In genomic region chr9:72014585-72015381, GRCm38 (mm10) we compare ENCODE assay signal across 22 mouse cellular contexts.
DNase-seq lines count a peak whose midpoint lies in the region; ATAC-seq and TF ChIP-seq lines count a peak whose summit lies in the region.
"Had no signal": no experiment of that assay in that cellular context is flagged by ENCODE, and none has a peak within 500 bp of the region (broad histone marks: within the 10 kb centered on the region; RNA-seq: fewer than 3 reads in every experiment).

No protein-coding gene starts in this region.

- 0 out of 2 replicates have a peak overlapping the region, but pooled peaks have one; percentile 8 for H3K27ac ChIP-seq in forebrain, embryonic 15.5 days (replicated peaks)
- no peak overlapping the region for H3K27ac ChIP-seq in forebrain, postnatal 0 days (ENCODE audit: low read depth, low read length)
- H3K27ac ChIP-seq: embryonic facial prominence, embryonic 12.5 days; forebrain, embryonic 12.5 days; hindbrain, embryonic 10.5 days; hindbrain, postnatal 0 days; kidney, embryonic 15.5 days; limb, embryonic 15.5 days; macrophage; midbrain, embryonic 13.5 days; stomach, postnatal 0 days had no signal

- no peak overlapping the region for H3K4me2 ChIP-seq in forebrain, embryonic 15.5 days (replicated peaks)
- H3K4me2 ChIP-seq in forebrain, postnatal 0 days (ENCODE audit: low read depth) = no peak overlapping the region
- H3K4me2 ChIP-seq: embryonic facial prominence, embryonic 12.5 days; forebrain, embryonic 12.5 days; heart, embryonic 11.5 days; kidney, embryonic 15.5 days; limb, embryonic 15.5 days; midbrain, embryonic 13.5 days had no signal

- no peak for TF ChIP-seq CTCF in forebrain, postnatal 0 days (IDR thresholded peaks at IDR 0.05; ENCODE audit: low read depth)
- TF ChIP-seq CTCF in G1E (IDR thresholded peaks at IDR 0.05; ENCODE audit: low read depth, low read length) = no peak

- H3K4me3 ChIP-seq in forebrain, embryonic 15.5 days = no peak overlapping the region
- no peak overlapping the region for H3K4me3 ChIP-seq in forebrain, postnatal 0 days (ENCODE audit: low read depth, low read length)
- H3K4me3 ChIP-seq in G1E (ENCODE audit: low read depth, low read length) = peak overlapping the region; percentile 30; the same call in 1 of the 2 replicates
- H3K4me3 ChIP-seq: embryonic facial prominence, embryonic 12.5 days; forebrain, embryonic 12.5 days; hindbrain, embryonic 10.5 days; kidney, embryonic 15.5 days; limb, embryonic 15.5 days; midbrain, embryonic 13.5 days had no signal

- no peaks in the 10 kb centered on the region for H3K36me3 ChIP-seq in forebrain, embryonic 15.5 days
- H3K36me3 ChIP-seq in forebrain, postnatal 0 days (ENCODE audit: insufficient read depth) = no peaks in the 10 kb centered on the region
- H3K36me3 ChIP-seq in G1E (replicated peaks) = peaks cover 6% of the 10 kb centered on the region
- H3K36me3 ChIP-seq: embryonic facial prominence, embryonic 12.5 days; forebrain, embryonic 12.5 days; kidney, embryonic 15.5 days; limb, embryonic 15.5 days; midbrain, embryonic 13.5 days had no signal

- peaks cover 3% of the 10 kb centered on the region; the same call in 1 of the 2 replicates for H3K4me1 ChIP-seq in forebrain, embryonic 15.5 days
- H3K4me1 ChIP-seq in forebrain, postnatal 0 days (ENCODE audit: insufficient read depth) = no peaks in the 10 kb centered on the region
- peaks cover 39% of the 10 kb centered on the region for H3K4me1 ChIP-seq in G1E (ENCODE audit: insufficient read depth, low read depth, low read length)
- H3K4me1 ChIP-seq: embryonic facial prominence, embryonic 12.5 days; forebrain, embryonic 12.5 days; kidney, embryonic 15.5 days; limb, embryonic 15.5 days had no signal

- ATAC-seq in forebrain, embryonic 15.5 days (replicated peaks) = no peak
- no peak for ATAC-seq in forebrain, postnatal 0 days
- ATAC-seq in G1E (ENCODE audit: extremely low read depth, insufficient number of reproducible peaks, low FRiP score, poor library complexity, severe bottlenecking) = peak; percentile 57
- ATAC-seq in inflammation-experienced regulatory T-cells, adult 6 months = peak; percentile 46
- peak; percentile 34 for ATAC-seq in megakaryocyte progenitor cell, adult 5-6 weeks (replicated peaks; ENCODE audit: poor library complexity)
- ATAC-seq: hindbrain, postnatal 0 days; midbrain, embryonic 13.5 days had no signal

- H3K9ac ChIP-seq in forebrain, embryonic 15.5 days (replicated peaks) = no peak overlapping the region
- no peak overlapping the region for H3K9ac ChIP-seq in forebrain, postnatal 0 days
- H3K9ac ChIP-seq: embryonic facial prominence, embryonic 12.5 days; forebrain, embryonic 12.5 days; kidney, embryonic 15.5 days; limb, embryonic 15.5 days; midbrain, embryonic 13.5 days had no signal

- DNase-seq in forebrain, postnatal 0 days = no peak
- DNase-seq in G1E (ENCODE audit: low spot score) = no peak
- no peak for DNase-seq in adrenal gland, postnatal 25 days
- no peak for DNase-seq in heart, adult 8-10 months (ENCODE audit: low spot score)
- DNase-seq in heart, postnatal 4 days = no peak
- DNase-seq: cerebellum, adult 11 months; cerebellum, postnatal 10 days; kidney, adult 11 months; left cerebral cortex, postnatal 4 days had no signal

- WGBS in forebrain, embryonic 15.5 days = 77% methylated on average over 4 of the region's 4 CpGs
- 80% methylated on average over 4 of the region's 4 CpGs for WGBS in forebrain, postnatal 0 days

- no peaks in the 10 kb centered on the region for H3K27me3 ChIP-seq in forebrain, embryonic 15.5 days
- H3K27me3 ChIP-seq in forebrain, postnatal 0 days (ENCODE audit: insufficient read depth, low read length) = no peaks in the 10 kb centered on the region
- H3K27me3 ChIP-seq in G1E (ENCODE audit: insufficient read depth, low read length) = no peaks in the 10 kb centered on the region
- H3K27me3 ChIP-seq: embryonic facial prominence, embryonic 12.5 days; forebrain, embryonic 12.5 days; kidney, embryonic 15.5 days; limb, embryonic 15.5 days; midbrain, embryonic 13.5 days had no signal

- H3K9me3 ChIP-seq in forebrain, embryonic 15.5 days = no peaks in the 10 kb centered on the region
- no peaks in the 10 kb centered on the region for H3K9me3 ChIP-seq in forebrain, postnatal 0 days (ENCODE audit: low read length)
- no peaks in the 10 kb centered on the region for H3K9me3 ChIP-seq in G1E (replicated peaks)
- H3K9me3 ChIP-seq: embryonic facial prominence, embryonic 12.5 days; forebrain, embryonic 12.5 days; hindbrain, embryonic 10.5 days; kidney, embryonic 15.5 days; limb, embryonic 15.5 days; midbrain, embryonic 13.5 days had no signal

Comparison
In these comparisons a context has a peak if more than half of its experiments do, and no peak if none do; other contexts are left out.
1. ATAC-seq: peak in G1E (single experiment), inflammation-experienced regulatory T-cells, adult 6 months (single experiment) and megakaryocyte progenitor cell, adult 5-6 weeks (single experiment); none in forebrain, embryonic 15.5 days (single experiment) and forebrain, postnatal 0 days (single experiment).